In the genomic region with DNA sequence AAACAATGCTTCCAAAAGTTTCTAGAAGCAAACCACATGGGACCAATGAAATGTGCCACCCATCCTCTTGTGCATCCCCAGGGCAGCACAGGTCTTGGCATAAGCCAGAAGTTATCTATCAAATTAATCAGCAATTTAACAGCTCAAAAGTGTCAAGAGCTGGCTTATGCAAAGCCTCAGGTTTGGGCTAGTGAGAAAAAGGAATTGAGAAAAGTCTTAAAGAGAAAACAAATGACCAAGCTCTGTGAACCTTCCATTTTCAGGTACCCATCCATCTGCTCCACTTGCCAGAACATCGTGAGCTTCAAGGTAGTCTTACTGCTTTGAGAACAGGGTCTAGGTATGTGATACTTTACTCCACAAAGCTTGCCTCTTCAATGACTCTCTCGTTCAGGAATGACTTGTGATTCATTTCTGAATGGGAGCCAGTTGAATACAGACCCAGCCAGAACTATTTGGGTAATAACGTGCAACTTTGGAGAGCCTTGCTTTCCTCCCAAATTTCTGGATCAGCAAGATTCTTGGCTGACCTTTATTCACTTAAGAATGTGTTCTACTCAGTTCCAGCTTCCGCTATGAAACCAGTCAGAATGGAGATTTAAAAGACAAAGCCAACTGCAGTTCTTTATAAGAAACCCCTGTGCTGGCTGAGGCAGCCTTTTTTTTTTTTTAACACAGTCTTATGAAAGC, we compare ENCODE assay signal across 9 mouse cellular contexts. TPM values are rescaled to one million over a fixed set of nuclear protein-coding genes. Genes with fewer than 3 reads are reported as not detected.
DNase-seq lines count a peak whose midpoint lies in the region; ATAC-seq and TF ChIP-seq lines count a peak whose summit lies in the region.
"Had no signal": no experiment of that assay in that cellular context is flagged by ENCODE, and none has a peak within 500 bp of the region (broad histone marks: within the 10 kb centered on the region; RNA-seq: fewer than 3 reads in every experiment).

No protein-coding gene starts in this region.

- ATAC-seq in heart, postnatal 0 days (ENCODE audit: insufficient read depth, low read depth): no peak
- peak; percentile 37 for ATAC-seq in lung, postnatal 0 days

- H3K36me3 ChIP-seq in heart, postnatal 0 days (replicated peaks; ENCODE audit: control insufficient read depth, insufficient read depth, low read length): peaks cover 4% of the 10 kb centered on the region; the same call in 1 of the 2 replicates
- peaks cover 7% of the 10 kb centered on the region for H3K36me3 ChIP-seq in lung, postnatal 0 days (ENCODE audit: insufficient read depth, low read length)
- H3K36me3 ChIP-seq in midbrain, embryonic 10.5 days: peaks cover 51% of the 10 kb centered on the region

- no peak for TF ChIP-seq CTCF in heart, postnatal 0 days (IDR thresholded peaks at IDR 0.05; ENCODE audit: low read depth)
- no peak for TF ChIP-seq CTCF in lung, postnatal 0 days (IDR thresholded peaks at IDR 0.05)

- no peak overlapping the region for H3K4me3 ChIP-seq in heart, postnatal 0 days (ENCODE audit: low read depth, low read length)
- no peak overlapping the region for H3K4me3 ChIP-seq in lung, postnatal 0 days (ENCODE audit: low read depth, low read length)
- H3K4me3 ChIP-seq in midbrain, embryonic 10.5 days: no peak overlapping the region
- H3K4me3 ChIP-seq: embryonic facial prominence, embryonic 13.5 days had no signal

- H3K27me3 ChIP-seq in heart, postnatal 0 days (ENCODE audit: control insufficient read depth, insufficient read depth, low read length): no peaks in the 10 kb centered on the region
- H3K27me3 ChIP-seq in lung, postnatal 0 days (replicated peaks; ENCODE audit: insufficient read depth, low read length): no peaks in the 10 kb centered on the region
- peaks cover 34% of the 10 kb centered on the region for H3K27me3 ChIP-seq in midbrain, embryonic 10.5 days (ENCODE audit: low read depth, poor library complexity, severe bottlenecking)
- H3K27me3 ChIP-seq: embryonic facial prominence, embryonic 13.5 days had no signal

- TF ChIP-seq EP300 in heart, postnatal 0 days (IDR thresholded peaks at IDR 0.05; ENCODE audit: low read depth): no peak
- TF ChIP-seq EP300 in lung, postnatal 0 days (IDR thresholded peaks at IDR 0.05): no peak

- H3K9ac ChIP-seq in heart, postnatal 0 days (replicated peaks; ENCODE audit: low read depth, low read length): no peak overlapping the region
- H3K9ac ChIP-seq in lung, postnatal 0 days (replicated peaks; ENCODE audit: low read depth): no peak overlapping the region
- H3K9ac ChIP-seq: embryonic facial prominence, embryonic 13.5 days had no signal

- WGBS in heart, postnatal 0 days: 45% methylated on average over 4 of the region's 4 CpGs
- 35% methylated on average over 4 of the region's 4 CpGs for WGBS in lung, postnatal 0 days
- WGBS in midbrain, embryonic 10.5 days: 86% methylated on average over 4 of the region's 4 CpGs

- no peaks in the 10 kb centered on the region for H3K9me3 ChIP-seq in heart, postnatal 0 days (replicated peaks; ENCODE audit: control insufficient read depth, low read length)
- no peaks in the 10 kb centered on the region for H3K9me3 ChIP-seq in lung, postnatal 0 days (ENCODE audit: low read length)
- no peaks in the 10 kb centered on the region for H3K9me3 ChIP-seq in midbrain, embryonic 10.5 days (replicated peaks)
- H3K9me3 ChIP-seq: embryonic facial prominence, embryonic 13.5 days had no signal

- H3K27ac ChIP-seq in heart, postnatal 0 days (ENCODE audit: low read depth): peak overlapping the region; percentile 69
- peak overlapping the region; percentile 68 for H3K27ac ChIP-seq in lung, postnatal 0 days (ENCODE audit: low read length)
- H3K27ac ChIP-seq in midbrain, embryonic 10.5 days (replicated peaks): no peak overlapping the region
- H3K27ac ChIP-seq: embryonic facial prominence, embryonic 13.5 days had no signal

- H3K4me2 ChIP-seq in heart, postnatal 0 days (ENCODE audit: low read depth, low read length): no peak overlapping the region
- no peak overlapping the region for H3K4me2 ChIP-seq in lung, postnatal 0 days (replicated peaks; ENCODE audit: low read depth, low read length)
- H3K4me2 ChIP-seq: embryonic facial prominence, embryonic 13.5 days had no signal

- H3K4me1 ChIP-seq in heart, postnatal 0 days (ENCODE audit: control insufficient read depth, insufficient read depth): peaks cover 41% of the 10 kb centered on the region
- H3K4me1 ChIP-seq in lung, postnatal 0 days (ENCODE audit: insufficient read depth, low read depth, low read length): peaks cover 35% of the 10 kb centered on the region
- H3K4me1 ChIP-seq in midbrain, embryonic 10.5 days: peaks cover 74% of the 10 kb centered on the region

- peak; percentile 85 for DNase-seq in gastrocnemius, adult 18-20 months (ENCODE audit: low spot score)
- DNase-seq in gastrocnemius, postnatal 10 days: no peak
- peak; percentile 58 for DNase-seq in adrenal gland, postnatal 10 days
- peak; percentile 77 for DNase-seq in heart, postnatal 0 days (ENCODE audit: low spot score)
- DNase-seq in lung, postnatal 0 days (ENCODE audit: low spot score): peak; percentile 94
- no peak for DNase-seq in cerebellum, postnatal 14 days
- no peak for DNase-seq in thymus, postnatal 4 days
- no peak for DNase-seq in midbrain, embryonic 10.5 days (ENCODE audit: low spot score)

RNA-seq across cellular contexts. Expression of gene Rnf216, which starts 56.5 kb away (rescaled TPM):
- total RNA-seq in gastrocnemius, adult 18-20 months (2021): 10 to 100 TPM; 15.5 to 17.0 TPM
- total RNA-seq in gastrocnemius, postnatal 10 days (2021): 10 to 100 TPM; 22.1 to 25.9 TPM
- 10 to 100 TPM; 35.8 to 48.3 TPM for total RNA-seq in adrenal gland, postnatal 10 days (2021)
- 23.3 and 25.2 TPM in 2 replicates for total RNA-seq in heart, postnatal 0 days (2014; rRNA removed; ENCODE audit: low replicate concordance)
- polyA plus RNA-seq in heart, postnatal 0 days (2015; fragmentation: Nextera tagmentation; extraction: Ambion mirVana): 17.1 and 17.7 TPM in 2 replicates
- 23.2 and 26.0 TPM in 2 replicates for polyA plus RNA-seq in lung, postnatal 0 days (2015; fragmentation: Nextera tagmentation; extraction: Ambion mirVana)
- 39.8 and 46.5 TPM in 2 replicates for polyA plus RNA-seq in midbrain, embryonic 10.5 days (2016; fragmentation: Nextera tagmentation; extraction: Ambion mirVana)

Comparison
In these comparisons a context has a peak if more than half of its experiments do, and no peak if none do; other contexts are left out.
1. DNase-seq: peak in gastrocnemius, adult 18-20 months (single experiment), adrenal gland, postnatal 10 days (single experiment), heart, postnatal 0 days (single experiment) and lung, postnatal 0 days (single experiment); none in gastrocnemius, postnatal 10 days (single experiment), cerebellum, postnatal 14 days (0 of 2), thymus, postnatal 4 days (single experiment) and midbrain, embryonic 10.5 days (single experiment).